Mouse (Mus musculus) bone marrow macrophage, adult 2 months (primary cell): ENCODE measurements at regions not wholly inside any gene's neighbourhood (a gene's known extent, or its start where the extent isn't known, plus 50 kb on each side); places are given as distances from the start of the nearest gene placed in this dataset.

ENCODE experiments used
- H3K27ac ChIP-seq: 2 replicates; pipeline ENCODE4 v1.5.1; 2012; ENCODE audit warnings: low read depth, low read length; ENCODE audit not compliant: insufficient read depth
- H3K4me1 ChIP-seq: 2 replicates; pipeline ENCODE4 v1.6.1; 2012; ENCODE audit warnings: low read length; ENCODE audit not compliant: control insufficient read depth, insufficient read depth
- H3K4me3 ChIP-seq: 2 replicates; pipeline ENCODE4 v1.5.1; 2012; ENCODE audit warnings: mild to moderate bottlenecking, low read length, moderate library complexity; ENCODE audit not compliant: insufficient read depth
- CTCF ChIP-seq: IDR thresholded peaks from 2 replicates; pipeline ENCODE4 v1.5.1; 2012; ENCODE audit warnings: low read depth, mild to moderate bottlenecking, low read length, moderate library complexity
- POLR2A ChIP-seq: IDR thresholded peaks from 2 replicates; pipeline ENCODE4 v1.6.1; 2012; ENCODE audit warnings: mild to moderate bottlenecking, low read depth, low read length, borderline replicate concordance

DNA sequence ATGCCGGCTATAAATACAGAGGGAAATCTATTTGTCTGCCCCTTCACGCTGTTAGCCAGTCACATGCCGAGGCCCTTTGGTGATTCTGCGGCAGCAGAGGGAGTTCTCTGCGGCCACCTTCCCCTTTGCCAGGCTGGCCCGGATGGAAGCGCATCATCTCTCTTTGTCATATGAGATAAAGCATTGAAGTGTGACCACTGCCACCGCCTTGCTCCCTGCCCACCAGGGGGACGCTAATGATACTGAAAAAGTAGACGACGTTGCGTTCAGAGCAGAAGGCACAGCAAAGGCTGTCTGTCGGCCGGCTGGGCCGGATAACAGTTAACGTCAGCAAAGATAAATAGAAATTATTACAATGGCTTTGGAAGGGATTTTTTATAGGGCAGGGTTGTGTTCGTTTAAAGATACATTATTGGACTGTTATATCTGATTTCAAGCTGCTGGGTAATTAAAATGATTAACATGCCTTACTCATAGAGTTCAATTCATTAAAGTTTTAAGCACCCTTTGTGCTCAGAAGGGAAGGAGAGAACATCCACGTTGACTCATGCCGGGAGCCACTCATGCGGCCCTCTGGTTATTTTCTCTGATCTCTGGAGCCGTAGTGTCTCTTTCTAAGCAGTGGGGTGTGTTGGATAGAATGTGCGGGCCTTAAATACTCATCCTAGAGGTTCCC, 354.6 kb upstream of the Zfp507 start:
- H3K4me3 ChIP-seq = no peak overlapping the region
- TF ChIP-seq POLR2A = no peak
- TF ChIP-seq CTCF = no peak
- H3K27ac ChIP-seq = no peak overlapping the region
- no peaks in the 10 kb centered on the region for H3K4me1 ChIP-seq

DNA sequence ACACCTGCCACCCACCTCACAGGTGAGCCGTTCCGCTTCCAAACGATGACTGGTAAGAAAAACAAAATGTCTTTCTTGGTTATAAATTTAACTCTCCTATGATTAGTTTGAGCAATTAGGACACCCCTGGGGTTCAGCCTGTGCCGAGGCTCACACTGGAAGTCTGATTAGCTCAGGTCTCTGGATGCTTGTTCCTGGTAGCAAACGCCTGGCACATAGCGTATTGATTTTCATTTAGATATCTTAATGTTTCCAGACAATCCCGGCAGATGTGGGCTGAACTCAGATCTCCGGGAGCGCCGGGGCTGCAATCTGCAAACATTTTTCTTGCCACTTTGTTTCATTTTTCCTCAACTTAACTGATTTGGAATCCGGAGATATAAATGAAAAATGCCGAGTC, 353.8 kb upstream of the Zfp507 start:
- TF ChIP-seq POLR2A (no peak), CTCF (no peak)
- H3K4me3 ChIP-seq = no peak overlapping the region

DNA sequence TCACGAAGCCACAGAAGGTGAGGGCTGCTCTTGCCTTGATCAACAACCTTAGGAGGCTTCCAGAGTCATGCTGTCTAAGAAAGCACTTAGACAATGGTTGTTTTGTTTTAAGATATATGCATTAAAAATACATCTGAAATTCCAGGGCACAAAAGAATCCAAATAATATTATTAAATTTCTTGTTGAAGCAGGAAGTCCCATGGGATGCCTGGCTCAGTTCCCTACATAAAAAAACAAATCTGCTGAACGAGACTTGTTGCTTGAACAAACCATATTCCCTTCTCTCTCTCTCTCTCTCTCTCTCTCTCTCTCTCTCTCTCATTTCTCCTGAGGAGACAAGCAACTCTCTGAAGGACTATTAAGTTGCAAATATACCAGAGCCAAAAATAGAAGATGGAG, 352.8 kb upstream of the Zfp507 start:
- Histone ChIP-seq H3K27ac (no peak overlapping the region), H3K4me1 (no peaks in the 10 kb centered on the region), H3K4me3 (no peak overlapping the region)
- TF ChIP-seq POLR2A (no peak), CTCF (no peak)

More for the DNA sequence above, 353.8 kb upstream of the Zfp507 start:
- Histone ChIP-seq H3K4me1 (no peaks in the 10 kb centered on the region), H3K27ac (no peak overlapping the region)

GRCm38 (mm10) chr7:36155159-36155558, 352.4 kb upstream of the Zfp507 start:
- Histone ChIP-seq H3K4me3 (no peak overlapping the region), H3K4me1 (no peaks in the 10 kb centered on the region), H3K27ac (no peak overlapping the region)
- TF ChIP-seq POLR2A = no peak
- no peak for TF ChIP-seq CTCF

DNA sequence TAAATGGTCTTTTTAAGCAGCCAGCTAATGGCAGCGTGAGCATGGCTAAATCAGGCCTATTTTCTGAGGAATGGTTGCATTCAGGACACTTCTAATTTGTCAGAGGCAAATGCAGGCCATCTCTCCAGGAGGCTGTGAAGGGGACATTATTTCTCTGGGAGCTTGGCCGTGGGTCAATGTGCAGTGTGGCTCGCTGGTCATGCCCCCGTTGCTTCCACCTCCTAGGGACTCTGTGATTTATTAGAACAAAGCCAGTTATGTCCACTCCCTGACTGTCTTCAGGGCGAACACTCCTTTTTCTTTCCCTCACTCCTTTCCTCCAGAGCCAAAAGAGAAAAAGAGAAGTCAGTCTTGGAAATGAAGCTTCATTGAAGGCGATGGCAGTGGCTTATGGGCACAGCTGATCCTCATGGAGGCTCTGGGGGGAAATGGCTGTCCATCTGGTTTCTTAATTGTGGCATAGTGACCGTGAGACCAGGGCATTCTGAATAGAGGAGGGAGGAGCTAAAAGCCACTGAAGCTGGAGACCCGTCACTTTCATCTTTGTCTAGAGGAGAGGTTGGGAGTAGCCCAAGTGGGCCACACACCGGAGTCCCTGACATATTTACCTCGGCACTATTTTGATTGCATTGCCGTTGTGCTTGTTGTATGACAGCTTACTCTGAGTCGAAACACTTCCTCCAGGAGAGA, 348.2 kb upstream of the Zfp507 start:
- Histone ChIP-seq H3K4me1 (no peaks in the 10 kb centered on the region), H3K4me3 (no peak overlapping the region), H3K27ac (no peak overlapping the region)
- TF ChIP-seq POLR2A (no peak), CTCF (no peak)

- Histone ChIP-seq H3K4me3 (no peak overlapping the region), H3K27ac (no peak overlapping the region), H3K4me1 (no peaks in the 10 kb centered on the region)
- TF ChIP-seq POLR2A (no peak), CTCF (no peak)
Observed at GRCm38 (mm10) chr7:36136571-36136970, 333.8 kb upstream of the Zfp507 start.

- no peak overlapping the region for H3K27ac ChIP-seq
- no peak for TF ChIP-seq CTCF
- no peak for TF ChIP-seq POLR2A
- no peak overlapping the region for H3K4me3 ChIP-seq
- no peaks in the 10 kb centered on the region for H3K4me1 ChIP-seq
Observed at GRCm38 (mm10) chr7:36134557-36134956, 331.8 kb upstream of the Zfp507 start.

- TF ChIP-seq POLR2A = no peak
- TF ChIP-seq CTCF = no peak
- Histone ChIP-seq H3K4me1 (no peaks in the 10 kb centered on the region), H3K4me3 (no peak overlapping the region), H3K27ac (no peak overlapping the region)
Observed at GRCm38 (mm10) chr7:36133658-36134143, 330.9 kb upstream of the Zfp507 start.

- no peak overlapping the region for H3K27ac ChIP-seq
- no peak overlapping the region for H3K4me3 ChIP-seq
- TF ChIP-seq CTCF = no peak
- TF ChIP-seq POLR2A = no peak
- no peaks in the 10 kb centered on the region for H3K4me1 ChIP-seq
Observed at GRCm38 (mm10) chr7:36133026-36133425, 330.2 kb upstream of the Zfp507 start.

GRCm38 (mm10) chr7:36132569-36132968, 329.8 kb upstream of the Zfp507 start:
- Histone ChIP-seq H3K4me3 (no peak overlapping the region), H3K27ac (no peak overlapping the region), H3K4me1 (no peaks in the 10 kb centered on the region)
- TF ChIP-seq CTCF (no peak), POLR2A (no peak)
